Mouse (Mus musculus): ENCODE measurements around the gene Hrk.

The Hrk gene

GRCm38 (mm10) chr5:118167561-118167995 is 3.1 kb downstream of the Hrk start:
- DNase-seq: no peak

DNA sequence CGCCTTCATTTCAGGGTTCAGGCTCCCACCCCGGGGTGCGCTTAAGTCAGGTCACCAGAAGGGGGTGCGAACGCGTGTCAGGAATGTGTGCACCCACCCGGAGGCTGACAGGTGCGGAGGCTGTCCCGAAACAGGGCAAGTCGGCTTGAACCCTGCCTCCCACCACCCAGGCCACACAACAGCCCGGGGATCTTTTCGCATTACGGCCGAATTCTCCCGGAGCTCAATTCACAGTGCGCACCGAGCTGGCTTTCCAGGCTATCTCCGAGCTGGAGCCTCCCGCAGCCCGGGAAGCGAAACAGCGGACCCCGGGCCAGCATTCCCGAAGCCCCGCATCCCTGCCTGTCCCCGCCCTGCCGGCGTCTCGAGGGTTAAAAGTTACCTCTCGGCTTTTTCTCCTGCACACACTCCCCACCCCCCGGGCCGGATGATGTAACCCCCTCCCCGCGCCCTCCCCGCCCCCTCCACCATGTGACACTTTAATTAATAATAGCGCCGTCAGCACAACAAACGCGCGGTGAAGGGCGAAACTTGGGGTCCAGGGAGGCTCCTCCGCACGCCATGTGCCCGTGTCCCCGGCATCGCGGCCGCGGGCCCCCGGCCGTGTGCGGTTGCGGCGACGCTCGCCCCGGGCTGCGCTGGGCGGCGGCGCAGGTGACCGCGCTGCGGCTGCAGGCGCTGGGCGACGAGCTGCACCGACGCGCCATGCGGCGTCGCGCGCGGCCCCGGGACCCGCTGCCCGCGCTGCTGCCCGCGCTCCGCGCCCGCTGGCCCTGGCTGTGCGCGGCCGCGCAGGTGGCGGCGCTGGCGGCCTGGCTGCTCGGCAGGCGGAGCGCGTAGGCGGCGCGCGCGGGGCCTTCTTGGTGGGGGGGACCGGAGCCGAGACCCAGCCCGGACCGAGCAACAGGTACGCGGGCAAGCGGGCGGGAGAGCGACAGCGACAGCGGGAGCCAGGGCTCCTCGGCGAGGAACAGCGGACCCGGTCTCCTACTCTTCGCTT is 5.1 kb downstream of the Hrk start:
- DNase-seq: no peak

DNA sequence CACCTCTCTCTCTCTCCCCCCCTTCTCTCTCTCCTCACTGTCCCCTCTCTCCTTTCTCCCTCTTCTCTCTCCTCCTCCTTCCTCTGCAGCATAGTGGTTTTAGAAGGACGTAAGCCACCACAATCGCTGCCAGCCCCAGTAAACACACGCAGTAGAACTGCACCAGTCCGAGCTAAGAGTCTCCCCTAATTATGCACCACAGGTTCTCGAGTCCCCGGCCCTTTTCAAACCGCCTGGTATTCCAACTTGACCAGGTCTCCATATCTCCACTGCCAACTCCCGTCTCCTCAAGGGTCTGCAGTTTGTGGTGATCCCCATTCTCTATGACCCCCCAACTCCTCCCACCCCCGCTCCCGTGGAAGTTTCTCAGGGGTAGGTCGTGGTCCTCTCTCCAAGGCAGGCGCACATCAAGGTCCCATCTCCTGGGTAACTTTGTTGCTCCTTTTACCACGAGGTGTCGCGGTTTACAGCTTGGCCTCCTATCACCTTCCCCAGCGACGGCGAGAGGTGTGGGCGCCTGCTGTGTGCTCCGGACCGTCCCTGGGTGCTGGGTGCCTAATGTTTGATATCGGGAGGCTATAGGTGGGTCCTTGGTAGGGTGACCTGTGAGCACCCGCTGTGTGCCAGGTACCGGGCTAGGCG is 6.6 kb downstream of the Hrk start:
- no peak for DNase-seq

- DNase-seq: no peak
Measured at GRCm38 (mm10) chr5:118171665-118172064, 7.2 kb downstream of the Hrk start.

DNA sequence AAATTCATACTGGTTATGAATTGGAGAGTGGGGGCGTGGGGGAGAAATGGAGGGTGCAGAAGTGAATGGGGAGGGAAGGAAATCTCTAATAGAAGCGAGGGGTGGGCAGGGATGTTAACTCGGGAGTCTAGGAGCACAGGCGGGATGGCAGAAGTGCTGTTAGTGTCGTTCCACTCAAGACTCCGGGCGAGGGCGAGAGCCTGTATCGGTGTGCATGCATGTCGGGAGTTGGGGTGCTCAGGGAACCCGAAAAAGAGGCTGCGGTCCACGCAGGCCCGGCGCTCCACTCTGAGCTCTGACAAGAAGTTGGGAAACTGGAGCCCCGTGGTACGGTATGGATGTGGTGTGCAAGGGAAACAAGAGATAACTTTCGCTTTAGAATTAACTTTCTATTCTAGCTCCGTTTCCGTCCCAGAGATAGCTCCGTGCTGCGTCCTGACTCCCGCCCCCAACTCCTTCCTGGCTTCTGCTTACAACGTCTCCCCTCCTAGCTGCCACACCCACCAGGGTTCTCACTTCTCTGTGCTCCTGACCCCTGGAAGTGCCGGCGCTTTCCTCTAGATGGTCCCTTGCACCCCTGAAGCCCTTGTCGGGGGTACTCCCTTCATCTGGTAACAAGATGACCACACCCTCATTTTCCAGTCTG is 7.8 kb downstream of the Hrk start:
- DNase-seq: no peak

- no peak for DNase-seq
Measured at GRCm38 (mm10) chr5:118174310-118175009, 10.0 kb downstream of the Hrk start.

- DNase-seq: no peak
Measured at GRCm38 (mm10) chr5:118175137-118175536, 10.7 kb downstream of the Hrk start.

DNA sequence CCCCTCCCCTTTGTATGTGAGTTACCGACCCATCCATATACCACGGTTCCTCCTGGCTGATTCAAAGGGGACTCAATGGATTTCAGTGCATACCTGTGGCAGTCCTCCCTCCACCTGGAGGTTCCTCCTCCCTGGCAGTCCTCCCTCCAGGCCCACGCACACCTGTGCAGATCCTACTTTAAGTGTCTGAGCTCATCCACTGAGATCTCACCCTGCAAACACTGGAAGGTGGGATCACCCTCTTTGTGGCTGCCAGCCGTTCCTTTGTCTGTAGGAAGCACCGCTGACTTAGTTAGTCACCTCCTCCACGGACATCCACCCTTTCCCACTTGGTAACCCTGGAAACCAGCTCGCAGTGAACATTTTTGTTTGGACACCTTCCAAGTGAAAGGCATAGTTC is 13.2 kb downstream of the Hrk start:
- DNase-seq: no peak

DNA sequence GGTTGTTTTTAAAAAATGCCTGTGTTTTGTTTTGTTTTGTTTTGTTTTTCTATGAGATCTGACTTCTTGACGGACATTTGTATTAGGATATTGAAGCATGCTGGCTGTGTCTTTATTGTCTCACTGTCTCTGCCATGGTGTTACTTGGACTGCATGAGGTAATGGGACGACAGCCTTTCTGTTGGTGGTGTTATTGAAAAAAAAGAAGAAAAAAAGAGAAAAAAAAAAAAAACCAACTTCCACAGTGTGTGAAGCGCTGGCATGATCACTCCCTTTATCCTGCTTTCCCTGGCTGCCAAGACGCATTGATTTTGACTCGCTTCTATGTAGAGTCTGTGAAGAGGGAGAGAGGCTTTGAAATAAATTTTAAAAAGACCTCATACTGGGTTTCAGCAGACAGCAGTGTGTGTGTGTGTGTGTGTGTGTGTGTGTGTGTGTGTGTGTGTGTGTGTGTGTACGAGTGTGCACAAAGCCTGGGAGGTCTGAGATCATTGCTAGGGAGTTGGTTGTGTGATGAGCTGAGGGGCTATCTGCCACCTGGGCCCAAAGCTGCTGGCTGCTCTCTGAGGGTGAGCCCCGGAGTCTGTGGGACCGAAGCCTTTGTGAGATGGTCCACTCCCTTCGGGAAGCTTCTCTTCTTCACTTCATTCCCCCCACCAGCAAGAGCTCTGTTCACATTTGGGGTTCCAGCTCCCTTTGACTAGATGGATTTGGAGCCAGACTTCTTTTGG is 22.6 kb downstream of the Hrk start:
- no peak for DNase-seq

DNA sequence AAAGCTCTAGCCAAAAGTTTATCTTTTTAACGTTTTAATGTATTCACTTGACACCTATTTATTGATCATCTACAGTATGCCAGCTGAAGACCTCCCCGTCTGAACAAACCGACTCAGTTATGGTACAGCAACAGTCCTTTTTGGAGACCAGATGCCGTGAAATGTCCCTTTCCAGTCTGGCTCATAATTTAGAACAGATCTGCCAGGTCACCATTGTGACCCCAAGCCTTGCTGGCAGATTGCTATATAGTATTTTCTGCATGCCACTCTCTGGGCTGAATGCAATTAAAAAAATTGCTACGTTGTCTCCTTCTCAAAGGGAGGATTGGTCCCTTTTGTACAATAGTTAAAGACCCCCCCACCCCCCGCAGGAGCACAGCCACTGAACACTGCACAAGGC is 23.9 kb downstream of the Hrk start:
- no peak for DNase-seq

DNA sequence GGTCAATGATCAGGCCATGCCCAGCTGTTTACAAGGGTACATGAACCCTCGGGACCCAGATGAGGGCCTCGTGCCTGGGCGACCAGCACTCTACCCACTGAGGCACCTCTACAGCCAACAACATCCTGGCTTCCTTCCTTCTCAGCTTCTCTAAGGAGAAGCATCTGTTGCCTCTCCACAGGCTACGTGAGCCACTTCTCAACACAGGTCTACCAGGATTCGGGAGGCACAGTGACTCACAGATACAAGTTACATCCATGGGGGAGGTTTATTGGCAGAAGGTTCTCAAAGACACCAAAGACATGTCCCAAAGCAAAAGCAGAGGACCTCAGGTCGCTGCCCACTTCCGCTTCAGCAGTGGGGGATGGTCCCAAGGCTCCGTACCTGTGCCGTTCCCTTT is 26.0 kb downstream of the Hrk start:
- DNase-seq: no peak

GRCm38 (mm10) chr5:118192221-118192620 is 27.8 kb downstream of the Hrk start:
- DNase-seq: no peak

DNA sequence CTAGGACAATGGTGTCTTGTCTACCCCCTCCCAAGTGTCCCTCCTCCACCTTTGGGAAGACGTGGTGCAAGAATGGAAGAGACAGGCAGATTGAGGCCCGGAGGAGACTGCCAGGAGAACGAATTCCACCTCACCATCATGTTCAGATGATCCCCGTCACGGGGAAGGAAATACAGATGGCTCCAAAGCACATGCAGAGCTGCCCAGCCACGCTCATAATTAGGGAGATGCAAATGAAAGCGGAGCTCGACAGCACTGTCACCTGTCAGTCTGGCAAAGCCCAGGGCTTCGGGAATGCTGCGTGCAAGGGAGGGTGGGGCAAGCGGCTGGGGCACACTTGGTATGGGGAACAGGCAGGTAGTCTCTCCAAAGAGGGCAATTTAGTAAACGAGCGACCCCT is 33.0 kb downstream of the Hrk start:
- DNase-seq: no peak

DNA sequence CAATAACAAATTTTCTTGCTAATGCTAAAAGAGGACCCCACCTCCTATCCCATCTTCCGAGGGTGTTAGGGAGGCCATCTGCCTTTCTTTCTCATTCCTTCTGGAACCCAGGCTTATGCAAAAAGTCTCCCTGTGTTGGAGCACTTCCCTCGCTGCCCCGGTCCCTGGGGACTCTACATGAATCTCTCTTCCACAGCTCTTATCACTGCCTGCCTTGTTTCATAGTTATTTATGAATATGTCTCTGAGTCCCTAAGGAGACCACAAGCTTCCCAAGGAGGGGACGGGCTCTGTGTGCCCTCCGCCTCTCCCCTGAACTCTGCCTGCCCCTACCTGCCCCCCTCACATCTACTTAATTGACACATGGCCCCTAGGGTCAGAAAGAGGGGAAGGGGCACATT is 35.2 kb downstream of the Hrk start:
- no peak for DNase-seq

DNA sequence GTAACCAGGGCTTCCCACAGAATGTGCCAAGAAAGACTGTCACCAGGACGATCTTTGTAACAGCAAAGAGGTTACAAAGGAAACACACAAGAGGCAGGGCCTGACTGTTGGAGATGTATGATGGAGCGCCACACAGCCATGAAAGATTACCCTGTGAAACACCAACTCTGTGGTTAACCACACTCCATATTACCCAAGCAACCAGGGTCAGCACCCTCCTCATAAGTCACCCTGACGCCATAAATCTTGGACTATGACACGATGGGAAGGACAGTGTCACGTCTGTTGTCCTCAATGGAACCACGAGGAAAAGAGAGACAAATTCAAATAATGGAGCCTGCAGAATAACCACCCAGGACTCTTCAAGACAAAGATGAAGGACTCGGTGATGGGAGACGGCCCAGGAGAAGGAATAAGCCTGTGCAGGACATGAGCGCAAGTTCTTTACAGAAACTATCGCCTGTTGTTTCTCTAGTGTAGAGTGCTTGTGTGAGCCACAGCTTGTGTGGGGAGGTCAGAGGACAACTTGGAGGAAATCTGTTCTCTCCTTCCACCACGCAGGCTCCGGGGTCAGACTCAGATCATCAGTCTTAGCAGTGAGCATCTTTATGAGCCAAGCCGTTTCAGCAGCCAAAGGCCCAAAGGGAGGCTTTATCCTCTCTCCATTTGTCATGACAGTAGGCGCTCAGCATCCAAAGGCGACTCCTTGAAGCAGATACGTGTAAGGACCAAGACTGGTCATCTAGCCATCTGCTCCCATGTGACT is 40.4 kb downstream of the Hrk start:
- no peak for DNase-seq

DNA sequence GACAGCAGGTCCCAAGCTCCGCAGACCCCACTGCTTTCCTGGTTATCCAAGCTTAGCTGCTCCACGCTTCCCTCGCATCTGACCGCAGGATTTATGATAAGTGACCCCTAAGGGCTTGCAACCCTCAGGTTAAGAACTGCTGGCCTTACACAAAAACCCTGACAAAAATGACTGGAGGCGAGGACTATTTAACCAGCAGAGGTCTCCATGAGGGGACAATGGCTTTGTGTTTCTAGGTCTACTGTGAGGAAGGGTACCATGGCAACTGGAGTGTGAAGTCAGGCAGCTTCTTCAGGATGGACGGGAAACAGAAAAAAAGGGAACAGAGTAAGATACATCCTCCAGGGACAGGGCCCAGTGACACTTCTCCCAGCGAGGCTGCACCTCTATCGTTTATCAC is 41.4 kb downstream of the Hrk start:
- no peak for DNase-seq

GRCm38 (mm10) chr5:118214012-118214411 is 49.6 kb downstream of the Hrk start:
- no peak for DNase-seq

DNA sequence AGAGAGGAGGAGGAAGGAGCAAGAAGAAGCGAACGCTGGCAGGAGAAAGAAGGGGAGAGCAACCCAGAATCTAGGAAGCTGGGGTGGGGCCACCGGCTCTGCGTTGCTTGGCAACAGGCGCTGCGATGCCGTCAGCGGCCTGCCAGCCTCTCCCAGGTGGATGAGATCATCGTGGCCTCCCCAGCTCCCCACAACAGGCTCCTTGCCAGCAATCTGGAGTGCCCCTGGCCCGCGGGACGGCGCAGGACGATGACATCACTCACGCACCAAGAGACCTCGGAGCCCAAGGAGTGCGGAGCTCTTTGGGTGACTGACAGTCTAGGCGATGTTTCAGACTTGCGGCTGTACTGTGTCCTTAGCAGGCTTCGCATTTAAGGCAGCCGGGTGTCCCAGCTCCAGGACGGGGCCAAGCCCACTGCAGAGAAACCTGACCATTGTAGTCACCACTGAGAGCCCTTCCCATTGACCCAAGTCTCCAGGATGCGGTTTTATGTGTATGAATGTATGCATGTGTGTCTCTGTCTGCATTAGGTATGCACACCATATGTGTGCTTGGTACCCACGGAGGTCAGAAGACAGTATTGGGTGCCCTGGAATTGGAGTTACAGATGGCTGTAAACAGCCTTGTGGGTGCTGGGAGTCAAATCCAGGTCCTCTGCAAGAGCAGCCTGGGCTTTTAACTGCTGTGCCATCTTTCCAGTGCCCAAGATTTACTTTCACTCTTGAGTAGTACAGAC is 50.1 kb downstream of the Hrk start:
- DNase-seq: peak; percentile 93

GRCm38 (mm10) chr5:118217410-118217809 is 53.0 kb downstream of the Hrk start:
- no peak for DNase-seq

DNA sequence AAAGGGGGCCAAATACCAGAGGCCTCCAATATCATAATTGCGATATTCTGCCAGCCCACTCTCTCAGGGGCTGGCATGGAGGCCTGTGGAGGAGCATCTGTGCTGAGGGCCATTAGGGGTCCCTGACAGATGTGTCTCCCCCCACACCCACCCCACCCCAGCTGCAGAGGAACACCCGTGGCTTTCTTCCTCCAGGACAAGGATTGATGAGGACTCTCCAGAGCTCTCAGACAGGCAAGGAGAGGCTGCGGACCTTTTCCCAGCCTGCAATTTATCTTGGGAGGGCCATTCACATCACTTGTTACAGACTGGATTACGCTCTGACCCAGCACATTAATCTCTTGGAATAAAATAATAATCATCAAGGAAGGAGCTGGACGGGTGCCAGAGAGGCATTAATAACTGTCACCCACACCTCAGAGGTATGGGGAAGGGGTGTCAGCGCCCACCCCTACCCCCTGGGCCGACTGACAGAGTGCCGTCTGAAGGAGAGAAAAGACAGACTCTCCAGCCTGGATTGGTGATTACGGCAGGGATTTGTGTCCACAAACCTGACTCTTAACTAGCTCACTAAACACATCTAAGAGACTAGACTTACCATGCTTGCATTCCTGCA is 58.8 kb downstream of the Hrk start:
- no peak for DNase-seq

Measured in cerebellum, adult 9-10 months (tissue).